Mouse (Mus musculus): ENCODE measurements at regions not wholly inside any gene's neighbourhood (a gene's known extent, or its start where the extent isn't known, plus 50 kb on each side); places are given as distances from the start of the nearest gene placed in this dataset.
"Not testable (repeated sequence)": the region's sequence is repeated elsewhere in the genome, so short reads cannot be mapped to it uniquely, and the experiment has no call there.

- no peak for DNase-seq
These were observed 367.4 kb upstream of the Arhgap42 start for GRCm38 (mm10) chr9:9606322-9606721.

- no peak for DNase-seq
These were observed 352.4 kb upstream of the Arhgap42 start for GRCm38 (mm10) chr9:9591263-9591662.

GRCm38 (mm10) chr9:9583011-9583605, 344.2 kb upstream of the Arhgap42 start:
- no peak for DNase-seq

- DNase-seq: no peak
These were observed 343.6 kb upstream of the Arhgap42 start for GRCm38 (mm10) chr9:9582301-9583010.

GRCm38 (mm10) chr9:9568040-9568649, 329.2 kb upstream of the Arhgap42 start:
- DNase-seq: no peak

GRCm38 (mm10) chr9:9564551-9564950, 325.6 kb upstream of the Arhgap42 start:
- DNase-seq: no peak

GRCm38 (mm10) chr9:9548657-9549056, 309.8 kb upstream of the Arhgap42 start:
- DNase-seq: no peak

- DNase-seq: no peak
These were observed 308.7 kb upstream of the Arhgap42 start for GRCm38 (mm10) chr9:9547570-9547969.

GRCm38 (mm10) chr9:9547121-9547520, 308.2 kb upstream of the Arhgap42 start:
- no peak for DNase-seq

GRCm38 (mm10) chr9:9500345-9500744, 261.4 kb upstream of the Arhgap42 start:
- DNase-seq: no peak

GRCm38 (mm10) chr9:9493594-9494182, 254.8 kb upstream of the Arhgap42 start:
- DNase-seq: no peak

- no peak for DNase-seq
These were observed 238.2 kb upstream of the Arhgap42 start for GRCm38 (mm10) chr9:9477145-9477544.

GRCm38 (mm10) chr9:9475009-9475744, 236.3 kb upstream of the Arhgap42 start:
- no peak for DNase-seq

- DNase-seq: no peak
These were observed 205.3 kb upstream of the Arhgap42 start for GRCm38 (mm10) chr9:9444213-9444612.

- DNase-seq: no peak
These were observed 181.4 kb upstream of the Arhgap42 start for GRCm38 (mm10) chr9:9420326-9420725.

- no peak for DNase-seq
These were observed 173.7 kb upstream of the Arhgap42 start for GRCm38 (mm10) chr9:9412460-9413181.

GRCm38 (mm10) chr9:9394190-9394589, 155.3 kb upstream of the Arhgap42 start:
- not testable (repeated sequence) for DNase-seq

- no peak for DNase-seq
These were observed 137.8 kb upstream of the Arhgap42 start for GRCm38 (mm10) chr9:9376650-9377189.

GRCm38 (mm10) chr9:9375304-9375904, 136.5 kb upstream of the Arhgap42 start:
- DNase-seq: peak; percentile 35

- no peak for DNase-seq
These were observed 133.7 kb upstream of the Arhgap42 start for GRCm38 (mm10) chr9:9372594-9372993.

- DNase-seq: no peak
These were observed 129.8 kb upstream of the Arhgap42 start for GRCm38 (mm10) chr9:9368731-9369130.
